Mouse (Mus musculus): ENCODE results near the gene Lhx5. TPM values are rescaled to one million over a fixed set of nuclear protein-coding genes. Genes with fewer than 3 reads are reported as not detected.

The Lhx5 gene
- total and polyA plus RNA-seq, 3 experiments, result 0.05 TPM; not detected in 2

DNA sequence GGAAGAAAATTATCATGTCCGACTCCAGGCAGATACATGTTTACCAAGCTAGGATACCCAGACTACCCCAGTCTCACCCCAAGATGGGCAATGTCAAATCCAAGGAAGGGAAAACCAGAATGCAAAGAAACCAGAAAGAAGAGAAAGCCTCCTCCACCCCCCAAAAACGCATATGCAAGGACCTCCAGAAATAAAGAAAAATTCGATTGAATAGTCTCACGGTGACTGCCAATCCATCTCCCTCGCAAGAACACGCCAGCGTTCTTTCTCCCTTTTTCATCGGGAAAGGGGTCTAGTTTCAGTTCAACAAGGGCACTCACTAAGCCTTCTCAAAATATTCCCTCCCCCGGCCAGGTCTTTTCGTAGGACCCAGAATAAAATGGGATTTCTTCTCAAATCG lies 6.8 kb upstream of the Lhx5 start:
- no peak for DNase-seq (ENCODE audit: low spot score)
- no peak for ATAC-seq (ENCODE audit: extremely low read depth, insufficient number of reproducible peaks, low FRiP score, poor library complexity, severe bottlenecking)
- Histone ChIP-seq H3K4me3 (ENCODE audit: low read depth, low read length) (no peak overlapping the region), H3K27me3 (ENCODE audit: insufficient read depth, low read length) (peaks cover 36% of the 10 kb centered on the region), H3K4me1 (ENCODE audit: insufficient read depth, low read depth, low read length) (no peaks in the 10 kb centered on the region), H3K36me3 (replicated peaks) (no peaks in the 10 kb centered on the region), H3K9me3 (replicated peaks) (no peaks in the 10 kb centered on the region)
- TF ChIP-seq TAL1 (conservative IDR thresholded peaks at IDR 0.05; ENCODE audit: low read depth, low read length) (no peak), GATA1 (IDR thresholded peaks at IDR 0.05; ENCODE audit: borderline replicate concordance, low read length) (no peak), GATA2 (IDR thresholded peaks at IDR 0.05; ENCODE audit: borderline replicate concordance, low read depth, low read length) (no peak), POLR2AphosphoS5 (IDR thresholded peaks at IDR 0.05; ENCODE audit: insufficient replicate concordance, low read depth, low read length) (no peak), CTCF (IDR thresholded peaks at IDR 0.05; ENCODE audit: low read depth, low read length) (no peak)

DNA sequence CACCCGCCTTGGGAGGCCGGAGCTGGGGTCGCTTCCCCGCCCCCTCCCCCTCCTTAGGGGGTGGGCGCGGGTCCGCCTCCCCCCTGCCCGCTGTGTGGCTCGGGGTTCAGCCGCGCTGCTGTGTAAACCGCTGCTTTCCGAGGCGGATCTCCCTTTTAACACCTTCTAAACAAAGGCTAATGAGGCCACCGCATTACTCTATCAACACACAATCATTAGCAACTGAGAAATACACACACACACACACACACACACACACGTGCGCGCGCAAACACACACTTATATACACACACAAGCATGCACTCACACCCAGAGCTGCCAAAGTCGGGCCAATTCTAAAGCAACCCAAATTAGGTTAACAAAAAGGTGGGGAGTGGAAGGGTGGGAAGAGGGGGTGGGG lies 5.8 kb upstream of the Lhx5 start:
- TF ChIP-seq GATA2 (IDR thresholded peaks at IDR 0.05; ENCODE audit: borderline replicate concordance, low read depth, low read length), result no peak
- no peak for TF ChIP-seq CTCF (IDR thresholded peaks at IDR 0.05; ENCODE audit: low read depth, low read length)
- no peak for TF ChIP-seq GATA1 (IDR thresholded peaks at IDR 0.05; ENCODE audit: borderline replicate concordance, low read length)
- TF ChIP-seq TAL1 (conservative IDR thresholded peaks at IDR 0.05; ENCODE audit: low read depth, low read length), result no peak
- TF ChIP-seq POLR2AphosphoS5 (IDR thresholded peaks at IDR 0.05; ENCODE audit: insufficient replicate concordance, low read depth, low read length), result no peak
- H3K4me3 ChIP-seq (ENCODE audit: low read depth, low read length), result no peak overlapping the region
- no peaks in the 10 kb centered on the region for H3K9me3 ChIP-seq (replicated peaks)
- H3K4me1 ChIP-seq (ENCODE audit: insufficient read depth, low read depth, low read length), result no peaks in the 10 kb centered on the region
- H3K27me3 ChIP-seq (ENCODE audit: insufficient read depth, low read length), result peaks cover 41% of the 10 kb centered on the region
- DNase-seq (ENCODE audit: low spot score), result no peak
- no peaks in the 10 kb centered on the region for H3K36me3 ChIP-seq (replicated peaks)
- ATAC-seq (ENCODE audit: extremely low read depth, insufficient number of reproducible peaks, low FRiP score, poor library complexity, severe bottlenecking), result no peak

DNA sequence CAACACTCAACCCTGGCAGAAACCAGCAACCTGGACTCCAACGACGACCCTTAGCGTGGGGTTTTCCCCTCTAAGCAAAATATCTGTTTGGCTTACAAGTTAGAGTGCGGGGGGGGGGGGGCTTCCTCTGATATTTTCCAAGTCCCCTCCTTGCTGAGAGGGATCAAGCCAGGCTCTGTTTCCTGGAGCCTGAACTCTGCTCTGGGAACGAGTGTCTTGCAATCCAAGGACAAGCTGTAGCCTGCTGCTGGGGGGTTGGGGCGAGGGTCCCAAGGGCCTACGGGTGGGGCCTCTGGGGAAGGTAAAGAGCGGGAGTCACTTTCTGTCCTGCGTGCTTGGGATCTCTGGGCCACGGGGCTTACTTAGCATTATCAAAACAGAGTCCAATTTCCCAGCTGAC lies 4.9 kb upstream of the Lhx5 start:
- Histone ChIP-seq H3K4me3 (ENCODE audit: low read depth, low read length) (no peak overlapping the region), H3K4me1 (ENCODE audit: insufficient read depth, low read depth, low read length) (no peaks in the 10 kb centered on the region), H3K27me3 (ENCODE audit: insufficient read depth, low read length) (peaks cover 50% of the 10 kb centered on the region), H3K9me3 (replicated peaks) (no peaks in the 10 kb centered on the region), H3K36me3 (replicated peaks) (no peaks in the 10 kb centered on the region)
- no peak for ATAC-seq (ENCODE audit: extremely low read depth, insufficient number of reproducible peaks, low FRiP score, poor library complexity, severe bottlenecking)
- DNase-seq (ENCODE audit: low spot score), result no peak
- no peak for TF ChIP-seq GATA1 (IDR thresholded peaks at IDR 0.05; ENCODE audit: borderline replicate concordance, low read length)
- TF ChIP-seq POLR2AphosphoS5 (IDR thresholded peaks at IDR 0.05; ENCODE audit: insufficient replicate concordance, low read depth, low read length), result no peak
- no peak for TF ChIP-seq TAL1 (conservative IDR thresholded peaks at IDR 0.05; ENCODE audit: low read depth, low read length)
- no peak for TF ChIP-seq CTCF (IDR thresholded peaks at IDR 0.05; ENCODE audit: low read depth, low read length)
- TF ChIP-seq GATA2 (IDR thresholded peaks at IDR 0.05; ENCODE audit: borderline replicate concordance, low read depth, low read length), result no peak

- Histone ChIP-seq H3K36me3 (replicated peaks) (no peaks in the 10 kb centered on the region), H3K27me3 (ENCODE audit: insufficient read depth, low read length) (peaks cover 59% of the 10 kb centered on the region), H3K4me3 (ENCODE audit: low read depth, low read length) (no peak overlapping the region), H3K9me3 (replicated peaks) (no peaks in the 10 kb centered on the region), H3K4me1 (ENCODE audit: insufficient read depth, low read depth, low read length) (no peaks in the 10 kb centered on the region)
- DNase-seq (ENCODE audit: low spot score) (no peak), ATAC-seq (ENCODE audit: extremely low read depth, insufficient number of reproducible peaks, low FRiP score, poor library complexity, severe bottlenecking) (no peak)
- TF ChIP-seq GATA2 (IDR thresholded peaks at IDR 0.05; ENCODE audit: borderline replicate concordance, low read depth, low read length), result no peak
- TF ChIP-seq CTCF (IDR thresholded peaks at IDR 0.05; ENCODE audit: low read depth, low read length), result no peak
- no peak for TF ChIP-seq POLR2AphosphoS5 (IDR thresholded peaks at IDR 0.05; ENCODE audit: insufficient replicate concordance, low read depth, low read length)
- TF ChIP-seq GATA1 (IDR thresholded peaks at IDR 0.05; ENCODE audit: borderline replicate concordance, low read length), result no peak
- no peak for TF ChIP-seq TAL1 (conservative IDR thresholded peaks at IDR 0.05; ENCODE audit: low read depth, low read length)
Measured at GRCm38 (mm10) chr5:120427451-120427938, 4.0 kb upstream of the Lhx5 start.

DNA sequence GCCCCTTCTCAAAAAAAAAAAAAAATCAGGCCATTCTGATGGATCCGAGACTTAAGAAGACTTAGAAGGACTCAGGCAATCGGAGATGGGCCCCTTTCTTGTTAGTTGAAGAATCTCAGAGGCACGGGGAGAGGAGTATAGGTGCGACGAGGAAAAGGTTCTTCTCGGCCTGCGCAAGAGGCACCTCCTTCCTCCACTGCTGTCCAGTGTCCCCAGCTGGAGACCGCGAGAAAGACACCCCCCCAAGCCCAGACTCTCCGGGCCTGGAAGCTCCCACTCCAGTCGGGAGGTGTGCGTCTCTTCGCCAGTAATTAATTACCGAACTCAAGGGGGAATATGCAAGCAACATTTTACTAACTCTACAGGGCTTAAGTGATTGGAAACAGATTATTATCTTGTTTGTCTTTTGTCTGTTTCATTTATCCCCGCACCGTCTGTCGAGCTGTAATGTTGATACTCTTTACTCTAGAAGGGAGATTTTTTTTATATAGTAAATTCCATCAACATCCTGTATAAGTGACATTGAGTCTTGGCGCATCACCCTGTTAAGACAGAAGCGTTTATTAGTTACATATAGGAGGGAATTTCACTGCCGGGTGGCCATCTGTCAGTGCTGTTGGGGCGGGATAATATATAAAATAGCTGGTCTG lies 3.2 kb upstream of the Lhx5 start:
- ATAC-seq (ENCODE audit: extremely low read depth, insufficient number of reproducible peaks, low FRiP score, poor library complexity, severe bottlenecking), result no peak

DNA sequence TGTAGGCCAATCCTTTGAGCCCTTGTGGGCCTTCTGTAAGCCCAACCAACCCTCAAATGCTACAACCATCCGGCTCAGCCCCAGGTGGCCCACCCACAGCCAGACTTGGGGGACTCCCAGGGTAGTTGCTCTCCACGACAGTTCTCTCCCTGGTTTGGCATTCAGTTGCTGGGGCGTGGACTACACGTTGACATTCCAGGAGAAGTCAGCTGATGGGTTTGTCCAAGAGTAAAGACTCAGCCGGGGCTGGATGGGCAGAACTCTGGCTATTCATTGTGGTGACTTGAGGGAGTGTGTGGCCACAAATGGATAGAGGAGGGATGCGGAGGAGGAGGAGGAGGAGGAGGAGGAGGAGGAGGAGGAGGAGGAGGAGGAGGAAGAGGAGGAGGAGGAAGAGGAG lies 2.5 kb upstream of the Lhx5 start:
- no peak for ATAC-seq (ENCODE audit: extremely low read depth, insufficient number of reproducible peaks, low FRiP score, poor library complexity, severe bottlenecking)
- TF ChIP-seq CTCF (IDR thresholded peaks at IDR 0.05; ENCODE audit: low read depth, low read length) (no peak), GATA2 (IDR thresholded peaks at IDR 0.05; ENCODE audit: borderline replicate concordance, low read depth, low read length) (no peak), POLR2AphosphoS5 (IDR thresholded peaks at IDR 0.05; ENCODE audit: insufficient replicate concordance, low read depth, low read length) (no peak), GATA1 (IDR thresholded peaks at IDR 0.05; ENCODE audit: borderline replicate concordance, low read length) (no peak), TAL1 (conservative IDR thresholded peaks at IDR 0.05; ENCODE audit: low read depth, low read length) (no peak)

More for the DNA sequence above, 3.2 kb upstream of the Lhx5 start:
- TF ChIP-seq GATA1 (IDR thresholded peaks at IDR 0.05; ENCODE audit: borderline replicate concordance, low read length), result no peak
- H3K4me3 ChIP-seq (ENCODE audit: low read depth, low read length), result no peak overlapping the region
- no peaks in the 10 kb centered on the region for H3K36me3 ChIP-seq (replicated peaks)
- peaks cover 63% of the 10 kb centered on the region for H3K27me3 ChIP-seq (ENCODE audit: insufficient read depth, low read length)
- DNase-seq (ENCODE audit: low spot score), result no peak
- no peaks in the 10 kb centered on the region for H3K9me3 ChIP-seq (replicated peaks)
- no peaks in the 10 kb centered on the region for H3K4me1 ChIP-seq (ENCODE audit: insufficient read depth, low read depth, low read length)

More for the DNA sequence above, 2.5 kb upstream of the Lhx5 start:
- Histone ChIP-seq H3K9me3 (replicated peaks) (no peaks in the 10 kb centered on the region), H3K4me3 (ENCODE audit: low read depth, low read length) (no peak overlapping the region), H3K27me3 (ENCODE audit: insufficient read depth, low read length) (peaks cover 63% of the 10 kb centered on the region), H3K36me3 (replicated peaks) (no peaks in the 10 kb centered on the region), H3K4me1 (ENCODE audit: insufficient read depth, low read depth, low read length) (no peaks in the 10 kb centered on the region)
- no peak for DNase-seq (ENCODE audit: low spot score)
